Mouse (Mus musculus) T-cell, adult 2 months (primary cell): ENCODE results near the gene Cpm.
A peak's percentile ranks its signal among the peaks of the same experiment; 100 is the strongest.
"Not testable (repeated sequence)": the region's sequence is repeated elsewhere in the genome, so short reads cannot be mapped to it uniquely, and the experiment has no call there.

Experiments
- DNase-seq: peaks from one replicate; pipeline ENCODE4 v3.0.0; 2022; ENCODE audit warnings: low spot score

Cpm gene

GRCm38 (mm10) chr10:117704964-117705335, 75.7 kb downstream of the Cpm start:
- no peak for DNase-seq

- DNase-seq: no peak
These were observed 76.5 kb downstream of the Cpm start for GRCm38 (mm10) chr10:117705806-117706205.

GRCm38 (mm10) chr10:117706440-117706839, 77.1 kb downstream of the Cpm start:
- no peak for DNase-seq

- no peak for DNase-seq
These were observed 78.0 kb downstream of the Cpm start for GRCm38 (mm10) chr10:117707114-117707838.

GRCm38 (mm10) chr10:117708376-117708775, 79.1 kb downstream of the Cpm start:
- no peak for DNase-seq

- DNase-seq: no peak
These were observed 79.6 kb downstream of the Cpm start for GRCm38 (mm10) chr10:117708856-117709255.

- no peak for DNase-seq
These were observed 80.1 kb downstream of the Cpm start for GRCm38 (mm10) chr10:117709326-117709830.

- DNase-seq: peak; percentile 49
These were observed 80.8 kb downstream of the Cpm start for GRCm38 (mm10) chr10:117709930-117710603.

- peak; percentile 95 for DNase-seq
These were observed 81.4 kb downstream of the Cpm start, which contains the start of gene Mdm2 for GRCm38 (mm10) chr10:117710604-117711141. TSS of gene Mdm2 (minus strand) at chr10:117710758.

GRCm38 (mm10) chr10:117711408-117711807, 82.1 kb downstream of the Cpm start:
- no peak for DNase-seq

- DNase-seq: no peak
These were observed 83.0 kb downstream of the Cpm start for GRCm38 (mm10) chr10:117712191-117712754.

GRCm38 (mm10) chr10:117712871-117713270, 83.6 kb downstream of the Cpm start:
- DNase-seq: no peak

- no peak for DNase-seq
These were observed 84.2 kb downstream of the Cpm start for GRCm38 (mm10) chr10:117713466-117713865.

GRCm38 (mm10) chr10:117714048-117714545, 84.8 kb downstream of the Cpm start:
- DNase-seq: no peak

- no peak for DNase-seq
These were observed 85.7 kb downstream of the Cpm start for GRCm38 (mm10) chr10:117714928-117715500.

GRCm38 (mm10) chr10:117715654-117716053, 86.4 kb downstream of the Cpm start:
- not testable (repeated sequence) for DNase-seq

GRCm38 (mm10) chr10:117716686-117717085, 87.4 kb downstream of the Cpm start:
- DNase-seq: no peak

GRCm38 (mm10) chr10:117717583-117717982, 88.3 kb downstream of the Cpm start:
- no peak for DNase-seq

- DNase-seq: no peak
These were observed 89.1 kb downstream of the Cpm start for GRCm38 (mm10) chr10:117718161-117719119.

GRCm38 (mm10) chr10:117724136-117724718, 94.9 kb downstream of the Cpm start:
- DNase-seq: no peak
